Mouse (Mus musculus): ENCODE data around the gene Slc39a5. TPM values are rescaled to one million over a fixed set of nuclear protein-coding genes. Genes with fewer than 3 reads are reported as not detected.

Gene Slc39a5
- polyA plus RNA-seq, 1 experiment from 2014 or later: 0.36 TPM

DNA sequence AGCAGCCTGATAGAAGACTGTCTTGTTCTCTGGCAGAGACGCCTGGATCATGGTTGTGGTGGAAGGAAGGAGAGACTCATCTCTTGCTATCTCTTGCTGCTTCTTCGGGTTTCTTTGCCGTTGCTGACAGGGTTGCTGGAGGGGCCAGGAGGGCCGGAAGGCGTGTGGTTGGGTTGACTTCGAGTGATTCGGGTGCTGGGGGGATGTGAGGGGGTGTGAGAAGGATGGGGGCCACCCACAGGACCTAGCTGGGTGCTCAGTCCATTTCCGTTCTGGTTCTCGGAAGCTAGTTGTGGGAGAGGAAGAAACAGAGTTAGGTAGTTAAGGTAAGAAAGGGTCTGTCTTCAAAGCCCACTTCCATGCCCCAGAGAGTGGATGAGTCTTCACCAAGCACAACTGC is 609 bp upstream of the Slc39a5 start:
- ATAC-seq: no peak
- Histone ChIP-seq H3K36me3 (ENCODE audit: control insufficient read depth, insufficient read depth, low read length) (peaks cover 8% of the 10 kb centered on the region), H3K9ac (ENCODE audit: low read depth, low read length) (no peak overlapping the region), H3K27me3 (replicated peaks; ENCODE audit: control insufficient read depth, insufficient read depth, low read length) (no peaks in the 10 kb centered on the region), H3K4me3 (ENCODE audit: low read length) (no peak overlapping the region), H3K4me2 (ENCODE audit: low read length) (no peak overlapping the region), H3K27ac (ENCODE audit: low read depth, low read length) (no peak overlapping the region), H3K4me1 (ENCODE audit: control insufficient read depth, insufficient read depth, low read depth, low read length) (no peaks in the 10 kb centered on the region), H3K9me3 (ENCODE audit: control insufficient read depth, low read length) (no peaks in the 10 kb centered on the region)
- WGBS: 76% methylated on average over 9 of the region's 9 CpGs

DNA sequence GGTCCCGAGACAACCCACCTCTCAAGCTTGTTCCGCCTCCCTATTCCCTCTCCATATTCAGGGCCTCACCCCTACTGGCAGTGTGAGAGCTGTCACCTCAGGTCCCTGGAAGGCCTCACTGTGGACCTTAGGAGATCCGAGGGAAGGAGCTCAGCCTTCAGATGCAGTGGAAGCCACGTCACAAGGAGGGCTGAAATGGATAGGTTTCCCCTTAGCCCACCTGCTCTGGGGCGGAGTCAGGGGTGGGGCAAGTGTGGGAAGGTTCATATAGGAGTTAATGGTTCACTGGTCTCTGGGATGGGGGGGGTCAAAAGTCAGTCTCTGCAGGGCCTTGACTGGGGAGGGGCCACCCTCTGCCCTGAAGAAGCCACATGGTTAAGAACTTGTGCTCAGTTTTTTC is 691 bp downstream of the Slc39a5 start:
- no peak overlapping the region for H3K4me2 ChIP-seq (ENCODE audit: low read length)
- ATAC-seq: no peak
- H3K9ac ChIP-seq (ENCODE audit: low read depth, low read length): no peak overlapping the region
- no peaks in the 10 kb centered on the region for H3K27me3 ChIP-seq (replicated peaks; ENCODE audit: control insufficient read depth, insufficient read depth, low read length)
- no peaks in the 10 kb centered on the region for H3K4me1 ChIP-seq (ENCODE audit: control insufficient read depth, insufficient read depth, low read depth, low read length)
- no peak overlapping the region for H3K4me3 ChIP-seq (ENCODE audit: low read length)
- no peaks in the 10 kb centered on the region for H3K9me3 ChIP-seq (ENCODE audit: control insufficient read depth, low read length)
- 34% methylated on average over 5 of the region's 5 CpGs for WGBS
- H3K27ac ChIP-seq (ENCODE audit: low read depth, low read length): no peak overlapping the region
- peaks cover 2% of the 10 kb centered on the region for H3K36me3 ChIP-seq (ENCODE audit: control insufficient read depth, insufficient read depth, low read length)

DNA sequence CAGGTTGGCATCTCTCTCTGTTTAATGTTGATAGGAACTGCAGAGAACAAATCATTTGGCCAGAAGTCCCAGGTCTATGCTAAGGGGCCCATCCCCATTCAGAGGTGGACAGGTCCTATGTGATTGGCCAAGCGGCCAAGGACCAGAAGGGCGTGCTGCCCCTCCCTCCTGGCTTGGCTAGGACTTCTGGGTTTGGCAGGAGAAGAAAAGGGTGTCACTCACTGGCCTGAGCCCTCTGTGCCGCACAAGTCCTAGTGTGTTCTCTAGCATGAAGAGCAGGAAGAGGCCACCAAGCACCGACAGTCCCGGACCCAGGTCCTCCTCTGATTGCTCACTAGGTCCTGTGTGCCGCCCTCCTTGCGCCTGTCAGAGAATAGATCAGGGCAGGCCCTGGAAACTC is 3.6 kb downstream of the Slc39a5 start:
- peaks cover 8% of the 10 kb centered on the region for H3K36me3 ChIP-seq (ENCODE audit: control insufficient read depth, insufficient read depth, low read length)
- 56% methylated on average over 7 of the region's 7 CpGs for WGBS
- no peaks in the 10 kb centered on the region for H3K9me3 ChIP-seq (ENCODE audit: control insufficient read depth, low read length)
- H3K4me1 ChIP-seq (ENCODE audit: control insufficient read depth, insufficient read depth, low read depth, low read length): no peaks in the 10 kb centered on the region; the same call in 1 of the 2 replicates
- no peaks in the 10 kb centered on the region for H3K27me3 ChIP-seq (replicated peaks; ENCODE audit: control insufficient read depth, insufficient read depth, low read length)
- 0 out of 2 replicates have a peak, but pooled peaks have one; percentile 31 for ATAC-seq
- H3K9ac ChIP-seq (ENCODE audit: low read depth, low read length): no peak overlapping the region
- H3K4me3 ChIP-seq (ENCODE audit: low read length): no peak overlapping the region
- H3K4me2 ChIP-seq (ENCODE audit: low read length): no peak overlapping the region
- H3K27ac ChIP-seq (ENCODE audit: low read depth, low read length): no peak overlapping the region

DNA sequence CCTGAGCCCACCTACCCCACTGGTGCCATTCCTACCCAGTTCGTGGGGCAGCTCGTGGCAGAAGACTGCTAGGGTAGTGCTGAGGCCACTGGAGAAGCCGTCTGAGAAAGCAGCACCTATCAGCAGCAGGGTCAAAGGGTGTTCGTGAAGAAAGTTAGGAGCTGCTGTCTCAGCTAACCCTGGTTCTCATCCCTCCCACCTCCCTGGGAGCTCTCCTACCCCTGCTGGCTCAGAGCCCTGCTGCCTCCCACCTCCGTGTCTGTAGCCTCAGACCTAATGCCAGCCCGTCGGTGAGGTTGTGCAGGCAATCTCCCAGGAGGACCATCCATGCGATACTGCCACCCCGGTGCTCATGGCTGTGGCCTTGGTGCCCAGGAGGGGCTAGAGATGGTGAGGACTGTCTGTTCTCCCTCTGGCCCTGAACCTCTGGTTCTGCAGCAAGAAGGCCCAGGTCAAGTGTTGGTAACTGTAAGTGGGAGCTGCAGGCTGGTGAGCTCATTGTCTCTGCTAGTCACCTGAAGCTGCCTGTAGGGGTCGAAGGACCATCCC is 4.2 kb downstream of the Slc39a5 start:
- Histone ChIP-seq H3K4me2 (ENCODE audit: low read length) (no peak overlapping the region), H3K27me3 (replicated peaks; ENCODE audit: control insufficient read depth, insufficient read depth, low read length) (no peaks in the 10 kb centered on the region), H3K36me3 (ENCODE audit: control insufficient read depth, insufficient read depth, low read length) (peaks cover 14% of the 10 kb centered on the region), H3K27ac (ENCODE audit: low read depth, low read length) (no peak overlapping the region), H3K9ac (ENCODE audit: low read depth, low read length) (no peak overlapping the region), H3K4me1 (ENCODE audit: control insufficient read depth, insufficient read depth, low read depth, low read length) (no peaks in the 10 kb centered on the region; the same call in 1 of the 2 replicates), H3K4me3 (ENCODE audit: low read length) (no peak overlapping the region), H3K9me3 (ENCODE audit: control insufficient read depth, low read length) (no peaks in the 10 kb centered on the region)
- ATAC-seq: no peak
- 70% methylated on average over 10 of the region's 10 CpGs for WGBS

DNA sequence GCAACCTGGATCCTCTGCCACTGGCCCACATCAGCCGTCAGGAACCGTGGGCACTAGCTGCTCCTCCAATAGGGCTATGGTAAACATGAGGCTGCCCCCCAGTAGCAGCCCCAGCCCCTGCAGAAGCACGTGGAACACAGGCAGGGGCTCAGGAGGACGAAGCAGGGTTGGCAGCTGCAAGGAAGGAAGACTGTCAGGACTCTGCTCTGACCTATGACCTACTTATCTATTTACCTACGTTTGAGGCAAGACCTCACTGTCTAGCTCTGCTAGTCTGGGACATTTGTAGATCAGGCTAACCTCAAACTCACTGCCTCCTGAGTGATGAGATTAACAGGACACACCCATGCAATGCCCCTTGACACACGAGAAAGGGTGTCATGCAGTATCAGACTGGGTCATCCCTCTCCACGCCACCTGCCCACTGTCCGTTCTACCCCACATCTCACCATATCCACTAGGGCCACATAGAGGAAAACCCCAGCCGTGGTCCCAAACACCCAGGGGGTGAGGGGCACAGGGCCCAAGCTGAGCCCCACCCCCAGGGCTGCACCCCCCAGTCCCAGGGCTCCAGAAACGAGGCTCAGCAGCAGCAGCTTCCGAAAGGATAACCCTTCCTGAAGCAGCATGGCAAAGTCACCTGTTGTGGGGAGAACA is 4.9 kb downstream of the Slc39a5 start:
- Histone ChIP-seq H3K4me1 (ENCODE audit: control insufficient read depth, insufficient read depth, low read depth, low read length) (no peaks in the 10 kb centered on the region; the same call in 1 of the 2 replicates), H3K4me3 (ENCODE audit: low read length) (no peak overlapping the region), H3K27me3 (replicated peaks; ENCODE audit: control insufficient read depth, insufficient read depth, low read length) (no peaks in the 10 kb centered on the region), H3K4me2 (ENCODE audit: low read length) (no peak overlapping the region), H3K36me3 (ENCODE audit: control insufficient read depth, insufficient read depth, low read length) (peaks cover 18% of the 10 kb centered on the region), H3K27ac (ENCODE audit: low read depth, low read length) (no peak overlapping the region), H3K9ac (ENCODE audit: low read depth, low read length) (no peak overlapping the region), H3K9me3 (ENCODE audit: control insufficient read depth, low read length) (no peaks in the 10 kb centered on the region)
- 0 out of 2 replicates have a peak, but pooled peaks have one; percentile 3 for ATAC-seq
- WGBS: 67% methylated on average over 11 of the region's 11 CpGs

DNA sequence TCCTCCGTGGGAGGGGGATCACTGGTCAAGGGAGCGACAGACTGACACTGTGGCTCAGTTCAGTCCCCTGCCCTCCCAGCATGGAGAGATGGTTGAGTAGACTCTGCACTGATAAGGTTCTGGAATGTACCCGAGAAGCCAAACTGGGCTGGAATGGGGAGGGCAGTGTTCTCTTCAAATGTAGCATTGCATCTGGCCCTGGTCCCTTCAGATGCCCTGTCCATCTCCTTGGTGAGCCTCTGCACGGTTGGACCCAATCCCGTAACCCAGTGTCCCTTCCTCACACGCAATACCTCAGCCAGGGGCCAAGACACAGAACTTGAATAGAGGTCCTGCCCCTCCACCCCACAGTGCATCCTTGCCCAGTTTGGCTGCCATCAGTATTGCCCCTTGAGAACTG is 9.2 kb downstream of the Slc39a5 start:
- no peak overlapping the region for H3K4me2 ChIP-seq (ENCODE audit: low read length)
- WGBS: 79% methylated on average over 6 of the region's 6 CpGs
- no peaks in the 10 kb centered on the region; the same call in 1 of the 2 replicates for H3K4me1 ChIP-seq (ENCODE audit: control insufficient read depth, insufficient read depth, low read depth, low read length)
- no peak for ATAC-seq
- no peak overlapping the region for H3K27ac ChIP-seq (ENCODE audit: low read depth, low read length)
- no peak overlapping the region for H3K9ac ChIP-seq (ENCODE audit: low read depth, low read length)
- no peak overlapping the region for H3K4me3 ChIP-seq (ENCODE audit: low read length)
- peaks cover 59% of the 10 kb centered on the region for H3K36me3 ChIP-seq (ENCODE audit: control insufficient read depth, insufficient read depth, low read length)
- no peaks in the 10 kb centered on the region for H3K27me3 ChIP-seq (replicated peaks; ENCODE audit: control insufficient read depth, insufficient read depth, low read length)
- no peaks in the 10 kb centered on the region for H3K9me3 ChIP-seq (ENCODE audit: control insufficient read depth, low read length)

DNA sequence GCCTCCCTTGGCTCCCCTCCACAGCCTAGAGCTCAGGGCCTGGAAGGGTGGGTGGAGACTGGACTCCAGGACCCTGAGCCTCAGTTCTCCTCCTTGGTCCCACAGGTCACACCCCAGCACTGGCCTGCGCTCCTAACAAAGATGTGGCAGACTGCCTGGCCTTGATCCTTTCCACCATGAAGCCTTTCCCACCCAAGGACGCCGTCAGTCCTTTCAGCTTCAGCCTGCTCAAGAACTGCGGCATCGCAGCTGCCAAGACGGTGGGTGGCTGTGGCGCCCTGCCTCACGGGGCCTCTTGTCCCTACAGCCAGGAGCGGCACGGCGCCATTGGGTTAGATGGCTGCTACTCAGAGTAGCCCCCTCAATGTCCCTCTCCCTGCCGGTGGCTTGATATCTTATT is 10.7 kb downstream of the Slc39a5 start:
- H3K9ac ChIP-seq (ENCODE audit: low read depth, low read length): no peak overlapping the region
- no peak for ATAC-seq
- H3K36me3 ChIP-seq (ENCODE audit: control insufficient read depth, insufficient read depth, low read length): peaks cover 69% of the 10 kb centered on the region
- H3K27ac ChIP-seq (ENCODE audit: low read depth, low read length): no peak overlapping the region
- no peaks in the 10 kb centered on the region for H3K9me3 ChIP-seq (ENCODE audit: control insufficient read depth, low read length)
- WGBS: 86% methylated on average over 12 of the region's 12 CpGs
- no peaks in the 10 kb centered on the region; the same call in 1 of the 2 replicates for H3K4me1 ChIP-seq (ENCODE audit: control insufficient read depth, insufficient read depth, low read depth, low read length)
- no peaks in the 10 kb centered on the region for H3K27me3 ChIP-seq (replicated peaks; ENCODE audit: control insufficient read depth, insufficient read depth, low read length)
- no peak overlapping the region for H3K4me2 ChIP-seq (ENCODE audit: low read length)
- H3K4me3 ChIP-seq (ENCODE audit: low read length): no peak overlapping the region

DNA sequence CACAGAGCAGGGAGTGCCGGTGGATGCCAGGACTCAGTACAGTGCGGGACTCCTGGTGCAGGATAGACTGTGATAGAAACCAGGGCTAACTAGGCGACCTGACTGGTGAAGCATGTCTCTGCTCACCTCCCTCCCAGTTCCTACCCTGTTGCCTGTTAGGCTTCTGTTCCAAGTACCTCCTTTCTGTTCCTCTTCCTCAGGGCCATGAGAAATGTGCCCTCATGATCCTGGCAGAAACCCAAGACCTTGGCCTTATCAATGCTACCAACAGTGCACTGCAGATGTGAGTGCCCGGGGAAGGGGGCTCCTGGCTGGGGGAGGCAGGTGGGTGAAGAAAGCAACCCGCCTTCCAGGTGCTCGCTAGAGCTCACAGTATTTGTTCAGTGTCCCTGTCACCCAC is 11.5 kb downstream of the Slc39a5 start:
- Histone ChIP-seq H3K4me1 (ENCODE audit: control insufficient read depth, insufficient read depth, low read depth, low read length) (no peaks in the 10 kb centered on the region; the same call in 1 of the 2 replicates), H3K4me2 (ENCODE audit: low read length) (no peak overlapping the region), H3K27me3 (replicated peaks; ENCODE audit: control insufficient read depth, insufficient read depth, low read length) (no peaks in the 10 kb centered on the region), H3K27ac (ENCODE audit: low read depth, low read length) (no peak overlapping the region), H3K4me3 (ENCODE audit: low read length) (no peak overlapping the region), H3K36me3 (ENCODE audit: control insufficient read depth, insufficient read depth, low read length) (peaks cover 75% of the 10 kb centered on the region), H3K9ac (ENCODE audit: low read depth, low read length) (no peak overlapping the region), H3K9me3 (ENCODE audit: control insufficient read depth, low read length) (no peaks in the 10 kb centered on the region)
- 92% methylated on average over 6 of the region's 6 CpGs for WGBS
- ATAC-seq: no peak

DNA sequence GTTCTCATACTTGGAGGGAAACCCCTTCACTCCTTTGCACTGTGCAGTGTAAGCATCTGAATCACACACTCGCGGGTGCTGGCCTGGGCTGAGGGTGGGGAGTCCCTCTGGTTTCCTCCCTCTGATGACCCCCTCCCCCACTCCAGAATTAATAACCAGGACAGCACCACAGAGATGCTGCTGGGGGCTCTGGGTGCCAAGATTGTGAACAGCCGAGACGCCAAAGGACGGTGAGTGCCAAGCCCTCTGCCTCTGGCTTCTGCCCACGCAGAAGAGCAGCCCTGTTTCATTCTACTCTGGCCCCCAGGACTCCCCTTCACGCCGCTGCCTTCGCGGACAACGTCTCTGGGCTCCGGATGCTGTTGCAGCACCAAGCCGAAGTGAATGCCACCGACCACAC is 12.1 kb downstream of the Slc39a5 start:
- peaks cover 81% of the 10 kb centered on the region for H3K36me3 ChIP-seq (ENCODE audit: control insufficient read depth, insufficient read depth, low read length)
- ATAC-seq: no peak
- WGBS: 85% methylated on average over 14 of the region's 14 CpGs

More for the DNA sequence above, 12.1 kb downstream of the Slc39a5 start:
- H3K4me3 ChIP-seq (ENCODE audit: low read length): no peak overlapping the region
- H3K4me1 ChIP-seq (ENCODE audit: control insufficient read depth, insufficient read depth, low read depth, low read length): no peaks in the 10 kb centered on the region; the same call in 1 of the 2 replicates
- no peak overlapping the region for H3K4me2 ChIP-seq (ENCODE audit: low read length)
- H3K9me3 ChIP-seq (ENCODE audit: control insufficient read depth, low read length): no peaks in the 10 kb centered on the region
- H3K9ac ChIP-seq (ENCODE audit: low read depth, low read length): no peak overlapping the region
- H3K27me3 ChIP-seq (replicated peaks; ENCODE audit: control insufficient read depth, insufficient read depth, low read length): no peaks in the 10 kb centered on the region
- no peak overlapping the region for H3K27ac ChIP-seq (ENCODE audit: low read depth, low read length)

All from hindbrain, embryonic 16.5 days (tissue).